Mouse (Mus musculus) MEL (cell line): ENCODE measurements around the gene Arid4b.

ENCODE experiments used
- CTCF ChIP-seq, 3 experiments: IDR thresholded peaks in 2 of 3; conservative IDR thresholded peaks in 1 of 3; 2 replicates each; pipeline ENCODE4 v1.5.1; 2011 to 2012; ENCODE audit warnings: low read length in 3 of 3, low read depth in 2 of 3, mild to moderate bottlenecking in 2 of 3, improper control_type of control experiment in 1 of 3, inconsistent platforms in 1 of 3, mixed read lengths in 1 of 3, moderate library complexity in 1 of 3; ENCODE audit not compliant: control insufficient read depth in 1 of 3, insufficient read depth in 1 of 3, poor library complexity in 1 of 3, severe bottlenecking in 1 of 3
- GABPA ChIP-seq: IDR thresholded peaks from 2 replicates; pipeline ENCODE4 v1.6.1; 2012; ENCODE audit warnings: low read depth, mild to moderate bottlenecking, inconsistent platforms, low read length, improper control_type of control experiment, moderate library complexity
- HCFC1 ChIP-seq: IDR thresholded peaks from 2 replicates; pipeline ENCODE4 v1.6.1; 2012; ENCODE audit warnings: low read depth, mild to moderate bottlenecking, inconsistent platforms, low read length, improper control_type of control experiment, moderate library complexity
- KAT2A ChIP-seq: conservative IDR thresholded peaks from 2 replicates; pipeline ENCODE4 v1.6.1; 2012; ENCODE audit warnings: low read depth, low read length, improper control_type of control experiment, inconsistent platforms
- MAX ChIP-seq: IDR thresholded peaks from 2 replicates; pipeline ENCODE4 v1.6.1; 2011; ENCODE audit warnings: low read length, improper control_type of control experiment
- MXI1 ChIP-seq: IDR thresholded peaks from 2 replicates; pipeline ENCODE4 v1.6.1; 2011; ENCODE audit warnings: mild to moderate bottlenecking, low read depth, low read length, improper control_type of control experiment
- MYC ChIP-seq: IDR thresholded peaks from 2 replicates; pipeline ENCODE4 v1.6.1; 2011; ENCODE audit warnings: low read depth, mild to moderate bottlenecking, low read length, improper control_type of control experiment, moderate library complexity
- POLR2A ChIP-seq, 2 experiments: IDR thresholded peaks; 2 replicates each; pipeline ENCODE4 v1.6.1; 2011 to 2012; ENCODE audit warnings: low read length in 2 of 2, mild to moderate bottlenecking in 2 of 2, control low read depth in 1 of 2, improper control_type of control experiment in 1 of 2, low read depth in 1 of 2, moderate library complexity in 1 of 2; ENCODE audit not compliant: control insufficient read depth in 1 of 2, insufficient read depth in 1 of 2, poor library complexity in 1 of 2
- TCF12 ChIP-seq: IDR thresholded peaks from 2 replicates; pipeline ENCODE4 v1.6.1; 2014; ENCODE audit warnings: low read depth, mild to moderate bottlenecking, inconsistent platforms, low read length, improper control_type of control experiment, moderate library complexity
- ZNF384 ChIP-seq: IDR thresholded peaks from 2 replicates; pipeline ENCODE4 v1.6.1; 2012; ENCODE audit warnings: low read depth, mild to moderate bottlenecking, inconsistent platforms, low read length, improper control_type of control experiment

GRCm38 (mm10) chr13:14056801-14057200 is 6.2 kb upstream of the Arid4b start:
- TF ChIP-seq POLR2A (IDR thresholded peaks at IDR 0.05; ENCODE audit: control insufficient read depth in 1 of 2, insufficient read depth in 1 of 2, low read depth in 1 of 2, low read length in 2 of 2, poor library complexity in 1 of 2) (no peak), CTCF (IDR thresholded peaks at IDR 0.05 in 2 of 3, conservative IDR thresholded peaks at IDR 0.05 in 1 of 3; ENCODE audit: control insufficient read depth in 1 of 3, insufficient read depth in 1 of 3, low read depth in 2 of 3, low read length in 3 of 3, poor library complexity in 1 of 3, severe bottlenecking in 1 of 3) (no peak), ZNF384 (no peak), GABPA (no peak), MXI1 (no peak), TCF12 (no peak), MYC (no peak), KAT2A (no peak), MAX (no peak), HCFC1 (no peak)
